In genomic region chr12:93666799-93667198, GRCm38 (mm10) we compare ENCODE assay signal across 35 mouse cellular contexts.
"Had no signal": no experiment of that assay in that cellular context is flagged by ENCODE, and none has a peak within 500 bp of the region (broad histone marks: within the 10 kb centered on the region; RNA-seq: fewer than 3 reads in every experiment).

No protein-coding gene starts in this region.

- H3K27me3 ChIP-seq: heart, embryonic 12.5 days; heart, embryonic 13.5 days; heart, embryonic 15.5 days; hindbrain, embryonic 12.5 days; hindbrain, embryonic 13.5 days; hindbrain, embryonic 15.5 days; intestine, embryonic 15.5 days; kidney, embryonic 15.5 days had no signal

- ATAC-seq: hindbrain, embryonic 16.5 days; hindbrain, postnatal 0 days; inflammation-experienced regulatory T-cells, adult 6 months; intestine, embryonic 15.5 days; intestine, embryonic 16.5 days; intestine, postnatal 0 days had no signal

- H3K36me3 ChIP-seq: heart, embryonic 10.5 days; heart, embryonic 12.5 days; heart, embryonic 13.5 days; heart, embryonic 15.5 days; hindbrain, embryonic 10.5 days; hindbrain, embryonic 12.5 days; hindbrain, embryonic 13.5 days; hindbrain, embryonic 15.5 days; intestine, embryonic 15.5 days; kidney, embryonic 15.5 days had no signal

- H3K9me3 ChIP-seq: heart, embryonic 10.5 days; heart, embryonic 12.5 days; heart, embryonic 13.5 days; heart, embryonic 15.5 days; hindbrain, embryonic 10.5 days; hindbrain, embryonic 12.5 days; hindbrain, embryonic 13.5 days; hindbrain, embryonic 15.5 days; intestine, embryonic 15.5 days; kidney, embryonic 15.5 days had no signal

- H3K9ac ChIP-seq: heart, embryonic 12.5 days; heart, embryonic 13.5 days; heart, embryonic 15.5 days; hindbrain, embryonic 12.5 days; hindbrain, embryonic 13.5 days; hindbrain, embryonic 14.5 days; hindbrain, embryonic 15.5 days; intestine, embryonic 15.5 days; kidney, embryonic 15.5 days had no signal

- H3K4me2 ChIP-seq: heart, embryonic 11.5 days; heart, embryonic 12.5 days; heart, embryonic 13.5 days; heart, embryonic 15.5 days; hindbrain, embryonic 12.5 days; hindbrain, embryonic 13.5 days; hindbrain, embryonic 14.5 days; hindbrain, embryonic 15.5 days; intestine, embryonic 15.5 days; kidney, embryonic 15.5 days had no signal

- H3K27ac ChIP-seq: heart, embryonic 10.5 days; heart, embryonic 13.5 days; heart, embryonic 15.5 days; hindbrain, embryonic 10.5 days; hindbrain, embryonic 12.5 days; hindbrain, embryonic 13.5 days; hindbrain, embryonic 14.5 days; hindbrain, embryonic 15.5 days; hindbrain, postnatal 0 days; intestine, embryonic 15.5 days; kidney, embryonic 15.5 days; kidney, postnatal 0 days; layer of hippocampus, adult 2 months had no signal

- DNase-seq: heart, postnatal 10 days; heart, postnatal 14 days; heart, postnatal 36 days; heart, postnatal 4 days; kidney, adult 11 months; kidney, adult 18-20 months; kidney, adult 2 months; kidney, adult 8-10 months; kidney, adult 9 months; kidney, postnatal 10 days; kidney, postnatal 14 days; kidney, postnatal 25 days; kidney, postnatal 36 days; kidney, postnatal 4 days; layer of hippocampus, adult 9-11 months; layer of hippocampus, postnatal 36 days had no signal

- H3K4me1 ChIP-seq: heart, embryonic 10.5 days; heart, embryonic 12.5 days; heart, embryonic 13.5 days; heart, embryonic 15.5 days; hindbrain, embryonic 10.5 days; hindbrain, embryonic 12.5 days; hindbrain, embryonic 13.5 days; hindbrain, embryonic 15.5 days; intestine, embryonic 15.5 days; kidney, embryonic 15.5 days had no signal

- H3K4me3 ChIP-seq: heart, embryonic 10.5 days; heart, embryonic 12.5 days; heart, embryonic 13.5 days; heart, embryonic 15.5 days; hindbrain, embryonic 10.5 days; hindbrain, embryonic 12.5 days; hindbrain, embryonic 13.5 days; hindbrain, embryonic 15.5 days; intestine, embryonic 15.5 days; kidney, embryonic 15.5 days; layer of hippocampus, adult 2 months had no signal
